Mouse (Mus musculus) hindbrain, postnatal 0 days (tissue): ENCODE data around the gene Zfp655. TPM values are rescaled to one million over a fixed set of nuclear protein-coding genes. Genes with fewer than 3 reads are reported as not detected.

ENCODE experiments used
- ATAC-seq: fragments of 200-750 bp; cut with Nextera tagmentation; 2 replicates; pipeline ENCODE4 v1.8.0; 2017; ENCODE audit warnings: mild to moderate bottlenecking, moderate TSS enrichment, moderate library complexity
- DNase-seq: peaks from one replicate; pipeline ENCODE4 v3.0.0-alpha.2; 2015; ENCODE audit warnings: low spot score
- H3K27ac ChIP-seq: fragments of 300-500 bp; sonication (generic); 2 replicates; pipeline ENCODE4 v1.5.1; 2014; ENCODE audit warnings: mild to moderate bottlenecking
- H3K27me3 ChIP-seq: fragments of 300-500 bp; sonication (generic); 2 replicates; pipeline ENCODE4 v1.6.1; 2014; ENCODE audit warnings: low read length, mixed read lengths; ENCODE audit not compliant: insufficient read depth
- H3K36me3 ChIP-seq: fragments of 300-500 bp; sonication (generic); 2 replicates; pipeline ENCODE4 v1.6.1; 2014; ENCODE audit warnings: low read length, mixed read lengths; ENCODE audit not compliant: insufficient read depth
- H3K4me1 ChIP-seq: fragments of 300-500 bp; sonication (generic); 2 replicates; pipeline ENCODE4 v1.6.1; 2014; ENCODE audit warnings: antibody characterized with exemption, low read length, mixed read lengths; ENCODE audit not compliant: insufficient read depth
- H3K4me2 ChIP-seq: fragments of 300-500 bp; sonication (generic); 2 replicates; pipeline ENCODE4 v1.6.1; 2014; ENCODE audit warnings: low read depth, mild to moderate bottlenecking, low read length, moderate library complexity, mixed read lengths
- H3K4me3 ChIP-seq: fragments of 300-500 bp; sonication (generic); 2 replicates; pipeline ENCODE4 v1.5.1; 2014; ENCODE audit warnings: low read length
- H3K9ac ChIP-seq: fragments of 300-500 bp; sonication (generic); replicated peaks from 2 replicates; pipeline ENCODE4 v1.6.1; 2014; ENCODE audit warnings: mild to moderate bottlenecking, low read length, moderate library complexity, mixed read lengths
- H3K9me3 ChIP-seq: fragments of 300-500 bp; sonication (generic); 2 replicates; pipeline ENCODE4 v1.6.1; 2016; ENCODE audit warnings: low read length, mixed read lengths
- CTCF ChIP-seq: IDR thresholded peaks from 2 replicates; pipeline ENCODE4 v1.5.1; 2016; ENCODE audit warnings: antibody characterized with exemption, control low read depth, low read depth
- WGBS: fragments of 180-500 bp; shearing (Covaris S2); extraction: QIAGEN DNeasy Blood & Tissue Kit; methylation state at CpG from one replicate; pipeline ENCODE4 v1.1.7; 2014; 5-methylcytosine and 5-hydroxymethylcytosine counted together
- polyA plus RNA-seq: library from polyadenylated mRNA; unstranded; fragments of >200 nt; fragmentation: Nextera tagmentation; extraction: Ambion mirVana; gene quantifications from 2 replicates; pipeline ENCODE4 v1.2.1, GENCODE M21; 2015
- total RNA-seq: library from RNA; depleted of rRNA; stranded (reverse); fragments of >200 nt; gene quantifications from 2 replicates; pipeline ENCODE4 v1.2.3, GENCODE M21; 2014; rRNA removed

Zfp655 gene
- total and polyA plus RNA-seq, 2 experiments from 2014 or later, result 21.0 to 25.2 TPM

DNA sequence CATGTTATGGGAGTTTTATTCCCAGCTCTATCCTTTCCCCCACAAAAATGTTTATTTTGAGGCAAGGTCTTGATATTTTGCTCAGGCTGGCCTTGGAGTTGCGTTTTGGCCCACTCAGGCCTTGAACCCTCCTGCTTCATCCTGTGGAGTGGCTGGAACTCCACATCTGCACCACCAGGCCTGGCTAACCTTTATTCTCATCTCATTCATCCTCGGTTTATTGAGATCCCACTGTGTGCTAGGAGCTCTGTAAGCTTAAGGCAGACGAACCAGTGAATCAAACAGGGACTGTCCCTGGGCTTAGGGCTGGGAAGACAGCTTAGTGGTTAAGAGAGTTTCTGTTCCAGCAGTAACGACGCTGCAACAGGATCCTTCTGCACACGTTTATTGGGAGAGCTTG is 60.9 kb downstream of the Zfp655 start:
- H3K4me2 ChIP-seq, result no peak overlapping the region
- no peaks in the 10 kb centered on the region for H3K9me3 ChIP-seq
- TF ChIP-seq CTCF, result no peak
- DNase-seq (no peak), ATAC-seq (no peak)
- H3K9ac ChIP-seq, result no peak overlapping the region
- H3K27me3 ChIP-seq, result no peaks in the 10 kb centered on the region
- no peak overlapping the region for H3K4me3 ChIP-seq
- no peaks in the 10 kb centered on the region for H3K4me1 ChIP-seq
- no peak overlapping the region for H3K27ac ChIP-seq
- H3K36me3 ChIP-seq, result peaks cover 39% of the 10 kb centered on the region
- 95% methylated on average over 6 of the region's 6 CpGs for WGBS

Other genes starting within 250 kb of the Zfp655 start
- not detected in 2 replicates for gene Gm4871, start 199.0 kb upstream of the Zfp655 start, total RNA-seq
- not detected in 2 replicates for gene Gm4871, start 199.0 kb upstream of the Zfp655 start, polyA plus RNA-seq
- not detected in 2 replicates for gene 1700018F24Rik, start 188.7 kb upstream of the Zfp655 start, total RNA-seq
- gene 1700018F24Rik, start 188.7 kb upstream of the Zfp655 start, polyA plus RNA-seq, result not detected in 2 replicates
- 157 and 163 TPM in 2 replicates for gene Arpc1a, start 147.9 kb upstream of the Zfp655 start, total RNA-seq
- gene Arpc1a, start 147.9 kb upstream of the Zfp655 start, polyA plus RNA-seq, result 220 and 221 TPM in 2 replicates
- not detected in 2 replicates for gene Kpna7, start 147.7 kb upstream of the Zfp655 start, total RNA-seq
- 0.09 TPM in 1 of 2 replicates, not detected in the other for gene Kpna7, start 147.7 kb upstream of the Zfp655 start, polyA plus RNA-seq
- gene Arpc1b, start 117.5 kb upstream of the Zfp655 start, total RNA-seq, result 36.4 and 53.3 TPM in 2 replicates
- gene Arpc1b, start 117.5 kb upstream of the Zfp655 start, polyA plus RNA-seq, result 73.6 and 84.9 TPM in 2 replicates
- 22.6 and 26.0 TPM in 2 replicates for gene Pdap1, start 91.5 kb upstream of the Zfp655 start, total RNA-seq
- 124 and 137 TPM in 2 replicates for gene Pdap1, start 91.5 kb upstream of the Zfp655 start, polyA plus RNA-seq
- gene Bud31, start 91.4 kb upstream of the Zfp655 start, total RNA-seq, result 62.5 and 63.1 TPM in 2 replicates
- gene Bud31, start 91.4 kb upstream of the Zfp655 start, polyA plus RNA-seq, result 161 and 165 TPM in 2 replicates
- gene Ptcd1, start 64.6 kb upstream of the Zfp655 start, total RNA-seq, result 27.8 and 28.6 TPM in 2 replicates
- 16.9 and 17.5 TPM in 2 replicates for gene Ptcd1, start 64.6 kb upstream of the Zfp655 start, polyA plus RNA-seq
- gene Cpsf4, start 64.5 kb upstream of the Zfp655 start, total RNA-seq, result 33.1 and 48.1 TPM in 2 replicates
- gene Cpsf4, start 64.5 kb upstream of the Zfp655 start, polyA plus RNA-seq, result 37.8 and 40.1 TPM in 2 replicates
- gene Atp5j2, start 39.7 kb upstream of the Zfp655 start, total RNA-seq, result 116 and 144 TPM in 2 replicates
- gene Atp5j2, start 39.7 kb upstream of the Zfp655 start, polyA plus RNA-seq, result 727 and 733 TPM in 2 replicates
- 7.4 and 8.6 TPM in 2 replicates for gene Zkscan14, start 29.8 kb upstream of the Zfp655 start, total RNA-seq
- gene Zkscan14, start 29.8 kb upstream of the Zfp655 start, polyA plus RNA-seq, result 11.3 and 12.5 TPM in 2 replicates
- 14.7 and 15.3 TPM in 2 replicates for gene Zkscan5, start 27.2 kb upstream of the Zfp655 start, total RNA-seq
- 11.1 and 12.4 TPM in 2 replicates for gene Zkscan5, start 27.2 kb upstream of the Zfp655 start, polyA plus RNA-seq
- gene Zscan25, start 48.8 kb downstream of the Zfp655 start, total RNA-seq, result 21.2 and 25.5 TPM in 2 replicates
- gene Zscan25, start 48.8 kb downstream of the Zfp655 start, polyA plus RNA-seq, result 0.83 and 0.92 TPM in 2 replicates
- not detected in 2 replicates for gene Cyp3a57, start 113.6 kb downstream of the Zfp655 start, total RNA-seq
- gene Cyp3a57, start 113.6 kb downstream of the Zfp655 start, polyA plus RNA-seq, result not detected in 2 replicates
- gene Cyp3a16, start 238.0 kb downstream of the Zfp655 start, total RNA-seq, result not detected in 2 replicates
- not detected in 2 replicates for gene Cyp3a16, start 238.0 kb downstream of the Zfp655 start, polyA plus RNA-seq